Mouse (Mus musculus): Measurements from ENCODE around the gene Tgfbr3. TPM values are rescaled to one million over a fixed set of nuclear protein-coding genes. Genes with fewer than 3 reads are reported as not detected.
A peak's percentile ranks its signal among the peaks of the same experiment; 100 is the strongest.

Gene Tgfbr3
- total RNA-seq, 2 experiments from 2014 or later: 17.1 to 18.3 TPM

DNA sequence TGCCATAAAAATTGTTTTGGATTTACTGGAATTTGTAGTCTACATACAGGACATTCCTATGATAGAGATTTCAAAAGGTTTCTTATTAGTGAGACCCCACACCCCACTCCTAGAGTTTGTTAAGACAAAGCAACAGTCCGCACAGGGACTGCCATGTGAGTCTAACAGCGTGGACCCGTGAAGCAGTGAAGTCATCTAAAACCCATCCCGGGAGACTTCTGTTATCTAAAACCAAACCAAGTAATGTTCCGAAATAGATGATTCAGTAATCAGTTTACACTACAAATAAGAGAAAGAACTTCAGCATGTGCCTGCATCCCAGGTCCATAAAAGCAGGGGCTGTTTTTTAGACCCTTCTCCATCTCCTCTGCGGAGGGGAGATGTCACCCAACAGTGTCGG, 106.7 kb downstream of the Tgfbr3 start:
- no peak for DNase-seq
- intact Hi-C loops (cut with DNase I): no loop called here

DNA sequence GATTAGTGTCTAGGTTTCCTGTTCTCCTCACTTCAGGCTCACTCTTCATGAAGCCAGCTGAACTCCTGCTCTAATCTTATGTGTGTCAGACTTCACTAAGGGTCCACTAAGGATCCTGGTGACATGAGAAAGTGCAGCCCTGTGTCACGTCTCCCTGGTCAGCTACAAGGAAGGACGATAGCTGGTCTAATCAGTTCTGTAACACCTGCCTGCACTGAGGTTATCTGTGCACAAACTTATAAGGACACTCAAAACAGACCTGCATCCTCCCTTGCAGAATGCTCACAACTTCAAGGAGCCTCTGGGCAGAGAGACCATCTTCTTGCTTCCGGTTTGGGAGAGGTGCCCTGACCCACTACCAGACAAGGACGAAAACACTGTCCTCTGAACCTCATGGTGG, 107.6 kb downstream of the Tgfbr3 start:
- DNase-seq: no peak
- intact Hi-C loops (cut with DNase I): no loop called here

DNA sequence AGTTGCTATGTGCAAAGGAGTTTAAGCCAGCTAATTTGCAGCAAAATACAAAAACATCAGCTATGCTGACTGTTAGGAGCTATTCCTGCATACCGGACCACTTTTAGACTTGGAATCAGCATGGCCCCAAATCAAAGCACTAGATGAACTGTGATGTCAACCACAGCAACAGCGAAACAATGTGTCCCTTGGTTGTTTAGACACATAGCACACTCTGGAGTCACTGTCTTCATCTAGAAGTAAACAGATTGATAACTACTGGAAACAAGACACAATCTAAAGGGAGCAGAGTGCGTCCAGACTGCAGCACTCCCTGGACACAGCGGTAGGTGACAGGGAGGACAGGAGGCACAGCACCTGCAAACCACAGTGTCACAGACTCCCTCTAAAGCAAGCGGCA, 110.2 kb downstream of the Tgfbr3 start:
- intact Hi-C loops (cut with DNase I): no loop called here
- no peak for DNase-seq

DNA sequence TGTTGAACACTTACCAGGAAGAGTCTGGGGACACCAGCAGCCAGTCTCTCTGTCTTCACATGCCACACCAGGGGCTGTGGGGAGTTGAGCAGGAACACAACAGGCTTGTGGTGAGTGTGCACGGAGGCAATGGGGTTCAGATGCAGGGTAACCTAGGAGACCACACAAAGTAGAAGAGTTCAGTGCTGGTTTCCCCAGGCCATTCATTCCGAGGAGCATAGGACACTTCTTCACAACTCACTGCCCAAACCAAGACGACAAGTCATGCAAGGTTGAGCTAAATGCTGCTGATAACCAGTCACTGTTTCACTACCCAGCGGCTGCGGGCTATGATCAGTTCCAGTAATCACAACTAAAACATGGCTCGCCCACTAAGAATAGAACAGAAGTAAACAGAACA, 111.6 kb downstream of the Tgfbr3 start:
- no peak for DNase-seq
- intact Hi-C loops (cut with DNase I): no loop called here

DNA sequence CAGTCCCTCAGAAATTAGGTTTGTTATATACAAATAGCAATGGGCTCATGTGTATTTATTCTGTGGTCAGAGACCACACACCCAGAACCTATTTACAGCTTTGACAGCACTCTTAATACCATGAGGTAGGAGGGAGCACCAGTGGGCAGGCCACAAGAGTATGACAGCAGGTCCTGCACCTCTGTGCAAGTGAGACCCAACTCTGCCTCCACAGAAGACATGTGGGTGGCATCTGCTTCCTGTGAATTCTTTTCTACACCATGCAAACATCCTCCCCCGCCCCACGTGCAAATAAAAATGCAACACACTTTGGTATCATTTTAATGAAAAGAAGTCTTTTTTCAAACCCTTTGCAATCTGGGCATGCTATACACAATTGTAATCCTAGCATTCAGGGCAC, 112.2 kb downstream of the Tgfbr3 start:
- no peak for DNase-seq
- intact Hi-C loops (cut with DNase I): no loop called here

DNA sequence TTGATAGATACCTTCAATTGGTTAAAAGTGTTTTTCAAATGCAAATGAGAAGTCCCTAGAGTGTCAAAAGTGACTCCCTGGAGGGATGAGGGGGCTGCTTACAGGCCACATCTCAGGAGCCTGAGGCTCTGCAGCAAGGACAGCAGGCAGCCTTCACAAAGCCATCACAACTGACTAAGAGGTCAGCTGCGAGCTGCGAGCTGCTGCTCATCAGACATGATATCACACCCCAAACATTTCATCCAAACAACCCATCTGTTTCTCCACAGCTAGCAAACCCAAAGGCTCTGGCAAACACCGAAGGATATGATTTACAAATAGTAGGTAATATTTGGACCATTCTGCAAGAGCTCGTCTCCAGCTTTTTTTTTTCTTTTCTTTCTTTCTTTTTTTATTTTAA, 112.6 kb downstream of the Tgfbr3 start:
- no peak for DNase-seq

DNA sequence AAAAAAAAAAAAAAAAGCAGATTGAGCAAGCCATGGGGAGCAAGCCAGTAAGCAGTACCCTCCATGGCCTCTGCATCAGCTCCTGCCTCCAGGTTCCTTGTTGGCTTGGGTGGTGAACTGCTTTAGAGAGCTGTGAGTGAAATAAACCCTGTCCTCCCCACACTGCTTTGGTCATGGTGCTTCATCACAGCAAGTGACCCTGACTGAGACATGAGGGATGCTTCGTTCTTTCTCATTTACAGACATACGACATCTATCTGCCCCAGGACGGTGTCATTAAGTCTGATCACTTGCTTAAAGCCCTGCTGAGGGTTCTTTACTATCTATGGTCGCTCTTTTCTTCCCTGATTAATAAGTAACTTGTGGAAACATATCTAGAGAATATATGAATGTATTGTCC, 113.2 kb downstream of the Tgfbr3 start:
- intact Hi-C loops (cut with DNase I): no loop called here
- DNase-seq: no peak

More for the DNA sequence above, 112.6 kb downstream of the Tgfbr3 start:
- intact Hi-C loops (cut with DNase I): no loop called here

DNA sequence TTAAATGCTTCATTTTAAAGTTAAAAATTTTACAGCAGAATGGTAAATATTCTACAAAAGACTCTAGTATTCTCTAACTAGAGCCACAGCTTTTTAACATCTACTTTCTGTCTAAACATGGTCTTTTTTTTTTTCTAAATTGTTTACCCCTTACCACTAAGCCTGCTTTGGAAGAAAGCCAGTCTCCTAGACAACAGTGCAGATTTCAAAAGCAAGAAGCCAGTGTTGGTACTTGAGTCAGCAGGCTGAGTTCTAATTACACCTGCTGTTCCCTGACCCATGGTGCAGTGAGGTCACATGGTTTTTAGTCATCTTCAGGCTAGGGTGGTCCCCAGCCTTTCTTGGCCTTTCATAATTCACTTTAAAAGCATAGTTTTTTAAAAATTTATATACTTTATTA, 115.2 kb downstream of the Tgfbr3 start:
- DNase-seq: no peak
- intact Hi-C loops (cut with DNase I): no loop called here

DNA sequence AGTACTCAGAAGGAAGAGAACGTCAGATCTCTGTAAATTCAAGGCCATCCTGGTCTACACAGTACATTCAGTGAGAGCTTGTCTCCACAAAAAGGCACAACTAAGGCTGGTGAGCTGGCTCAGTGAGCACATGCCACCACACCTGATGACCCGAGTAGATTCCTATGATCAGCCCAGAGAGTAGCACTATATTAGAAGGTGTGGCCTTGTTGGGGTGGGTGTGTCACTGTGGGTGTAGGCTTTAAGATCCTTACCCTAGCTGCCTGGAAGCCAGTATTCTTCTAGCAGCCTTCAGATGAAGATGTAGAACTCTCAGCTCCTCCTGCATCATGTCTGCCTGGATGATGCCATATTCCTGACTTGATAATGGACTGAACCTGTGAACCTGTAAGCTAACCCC, 115.9 kb downstream of the Tgfbr3 start:
- intact Hi-C loops (cut with DNase I): no loop called here
- DNase-seq: no peak

DNA sequence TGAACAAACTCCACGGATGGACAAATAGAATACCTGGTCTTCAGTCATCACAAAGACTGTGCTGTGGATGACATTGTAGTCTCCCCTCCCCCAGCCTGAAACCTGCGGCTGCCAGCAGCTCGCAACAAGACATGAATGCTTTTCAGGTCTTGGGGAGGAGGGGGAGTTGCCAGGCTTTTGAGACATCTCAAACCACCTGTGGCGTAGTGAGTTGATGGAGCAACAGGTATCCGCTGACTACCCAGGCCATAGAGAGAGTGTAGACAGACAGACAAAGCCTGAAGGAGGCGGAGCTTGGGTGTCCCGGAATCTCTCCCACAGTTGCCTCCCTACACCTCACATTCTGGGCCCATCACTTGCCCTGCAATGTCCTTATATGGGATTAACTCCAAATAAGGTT, 117.6 kb downstream of the Tgfbr3 start:
- intact Hi-C loops (cut with DNase I): no loop called here
- DNase-seq: no peak

DNA sequence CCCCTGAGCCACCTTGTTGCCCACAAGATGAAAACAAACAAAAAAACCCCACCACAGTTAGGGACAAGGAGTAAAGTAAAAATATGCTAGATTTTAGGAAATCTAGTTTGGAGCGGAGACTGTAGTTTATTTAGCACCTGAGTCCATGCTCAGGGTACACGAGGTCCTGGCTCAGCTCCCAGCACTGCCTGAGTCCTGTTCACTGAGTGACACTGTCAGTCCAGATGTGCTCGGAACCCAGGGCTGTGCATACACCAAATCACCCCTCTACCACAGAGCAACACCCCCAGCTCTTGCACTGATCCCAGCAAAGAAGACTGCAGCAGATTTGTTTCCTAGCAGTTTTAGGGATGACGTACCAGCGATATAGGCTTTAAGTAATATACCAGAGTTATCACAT, 119.6 kb downstream of the Tgfbr3 start:
- DNase-seq: no peak
- intact Hi-C loops (cut with DNase I): loop anchor here (5.0 kb wide), 1 partner anchor 118 kb away; the partner anchor contains the start of gene Tgfbr3

DNA sequence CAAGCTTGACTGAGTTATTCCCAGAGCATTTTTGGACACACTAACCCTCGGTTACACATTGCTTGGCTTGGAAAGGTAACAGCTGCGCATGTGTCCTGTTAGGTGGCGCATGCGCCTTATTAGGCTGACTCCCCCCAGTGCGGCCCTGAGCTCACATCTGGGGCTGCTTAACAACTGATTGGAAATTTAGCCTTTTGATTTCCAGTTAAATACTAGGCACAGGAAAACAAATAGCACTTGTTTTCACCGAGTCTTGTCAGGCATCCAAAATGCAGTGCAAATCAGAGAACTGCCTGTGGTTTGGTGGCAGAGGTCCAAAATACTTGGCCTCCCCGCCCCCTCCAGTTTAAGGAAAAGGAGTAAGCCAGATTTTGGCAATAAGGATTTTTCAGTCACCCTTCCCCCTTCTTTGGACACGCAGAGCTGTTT, 121.5 kb downstream of the Tgfbr3 start:
- peak; percentile 64 to 77 for DNase-seq
- intact Hi-C loops (cut with DNase I): loop anchor here (5.0 kb wide), 1 partner anchor 119 kb away; the partner anchor contains the start of gene Tgfbr3

DNA sequence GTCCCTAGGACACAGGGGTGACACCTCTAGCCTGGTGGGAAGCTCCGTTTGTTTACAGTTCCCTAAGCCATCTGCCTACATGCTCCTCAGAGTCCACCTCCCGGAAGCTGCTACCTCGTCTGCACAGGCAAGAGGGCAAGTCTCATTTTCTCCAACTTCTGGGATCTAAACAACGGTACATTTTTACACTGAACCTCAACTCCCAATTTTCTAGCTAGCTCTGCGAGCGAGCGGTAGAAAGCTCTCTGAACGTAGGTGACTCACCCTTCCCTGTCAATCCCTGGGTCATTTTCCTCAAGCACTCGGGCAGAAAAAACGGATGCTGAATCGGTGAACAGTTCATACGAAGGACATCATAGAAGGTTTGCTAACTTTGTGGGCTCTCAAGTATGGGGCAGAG, 122.1 kb downstream of the Tgfbr3 start:
- DNase-seq: no peak
- intact Hi-C loops (cut with DNase I): loop anchor here (5.0 kb wide), 1 partner anchor 120 kb away; the partner anchor contains the start of gene Tgfbr3

DNA sequence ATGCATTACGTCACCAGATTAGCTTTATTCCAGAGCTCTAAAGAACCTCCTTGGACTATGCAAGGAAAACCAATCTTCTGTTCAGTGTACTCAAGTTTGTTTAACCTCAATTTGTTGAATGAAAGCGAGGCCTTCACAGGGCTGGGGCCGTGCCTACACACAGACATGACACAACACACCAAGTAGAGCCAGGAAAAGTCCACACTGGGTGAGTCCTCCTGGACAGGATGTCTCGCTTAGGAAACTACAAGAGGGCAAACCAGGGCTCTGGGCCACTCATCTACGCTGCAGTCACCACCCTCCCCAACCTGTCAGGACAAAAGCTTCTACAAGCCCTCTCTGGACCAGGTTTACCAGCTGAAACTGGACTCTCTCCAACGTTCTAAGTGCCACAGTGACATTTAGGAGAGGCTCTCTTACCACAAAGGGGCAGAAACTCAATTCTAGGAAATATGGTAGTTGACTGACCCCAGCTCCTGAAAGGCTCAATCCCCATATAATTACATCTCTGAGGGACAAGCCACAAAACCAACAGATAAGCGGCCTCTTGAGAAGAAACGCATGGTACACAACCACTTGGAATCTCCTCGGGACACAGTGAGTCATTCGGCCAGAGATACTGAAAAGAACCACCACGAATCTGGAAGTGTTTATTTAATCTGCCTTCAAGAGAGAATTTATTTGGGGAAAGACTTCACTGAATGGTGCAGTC, 122.6 kb downstream of the Tgfbr3 start:
- intact Hi-C loops (cut with DNase I): loop anchor here (5.0 kb wide), 1 partner anchor 120 kb away; the partner anchor contains the start of gene Tgfbr3
- DNase-seq: peak in 1 of 2 experiments; percentile 44

DNA sequence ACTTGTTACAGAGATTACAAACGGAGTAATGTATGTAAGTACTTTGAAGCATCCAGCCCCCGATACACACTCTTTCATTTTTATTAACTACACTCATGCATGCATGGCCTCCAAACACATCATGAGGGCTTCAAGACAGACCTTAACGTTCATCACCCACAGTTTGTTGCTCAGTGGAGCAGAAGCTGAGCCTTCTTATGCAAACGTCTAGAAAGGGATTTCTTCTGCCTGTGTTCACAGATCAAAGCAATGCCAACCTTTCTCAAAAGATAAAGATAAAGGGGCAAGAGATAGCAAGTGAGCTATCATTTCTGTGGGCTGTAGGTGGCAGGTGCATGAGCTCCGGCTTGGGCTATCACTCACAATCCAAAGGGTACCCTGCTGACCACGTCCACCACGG, 123.7 kb downstream of the Tgfbr3 start:
- no peak for DNase-seq
- intact Hi-C loops (cut with DNase I): loop anchor here (5.0 kb wide), 1 partner anchor 122 kb away; the partner anchor contains the start of gene Tgfbr3

DNA sequence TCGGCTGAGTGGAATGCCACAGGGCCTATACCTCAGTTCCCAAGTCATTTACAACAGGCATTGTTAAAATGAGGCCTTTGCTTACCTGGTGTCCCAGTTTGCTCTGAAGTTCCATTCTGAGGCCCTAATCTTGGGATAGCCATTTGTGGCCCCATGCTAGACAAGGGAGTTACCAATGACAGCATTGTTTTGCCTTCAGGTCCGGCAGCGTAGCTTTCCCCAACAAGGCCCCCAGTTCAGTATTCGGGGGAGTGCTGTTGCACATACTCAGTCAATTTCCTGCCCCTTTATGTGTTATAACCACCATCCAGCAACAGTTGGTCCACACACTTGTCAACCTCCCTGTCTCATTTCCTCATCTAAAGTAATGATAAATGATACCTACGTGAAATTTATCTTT, 124.2 kb downstream of the Tgfbr3 start:
- intact Hi-C loops (cut with DNase I): loop anchor here (5.0 kb wide), 1 partner anchor 122 kb away; the partner anchor contains the start of gene Tgfbr3
- no peak for DNase-seq

DNA sequence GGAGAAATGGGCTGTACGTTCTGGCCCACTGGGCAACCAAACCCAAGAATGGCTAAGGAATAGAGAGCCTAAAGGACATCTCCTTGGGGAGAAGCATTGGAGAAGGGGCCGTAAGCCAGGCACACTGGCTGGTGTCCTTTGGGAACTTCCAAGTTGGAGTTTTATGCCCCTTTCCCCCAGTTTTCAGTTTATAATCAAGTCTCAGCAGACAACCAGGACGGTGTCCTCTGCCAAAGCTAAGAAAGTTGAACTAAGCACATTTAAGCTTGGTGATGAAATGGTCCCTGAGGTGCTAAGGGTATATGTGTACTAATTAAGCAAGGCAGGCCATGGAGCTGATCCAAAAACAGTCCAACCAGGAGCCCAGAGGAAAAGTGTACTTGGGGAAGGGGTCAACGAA, 124.6 kb downstream of the Tgfbr3 start:
- no peak for DNase-seq
- intact Hi-C loops (cut with DNase I): loop anchor here (5.0 kb wide), 1 partner anchor 122 kb away; the partner anchor contains the start of gene Tgfbr3

DNA sequence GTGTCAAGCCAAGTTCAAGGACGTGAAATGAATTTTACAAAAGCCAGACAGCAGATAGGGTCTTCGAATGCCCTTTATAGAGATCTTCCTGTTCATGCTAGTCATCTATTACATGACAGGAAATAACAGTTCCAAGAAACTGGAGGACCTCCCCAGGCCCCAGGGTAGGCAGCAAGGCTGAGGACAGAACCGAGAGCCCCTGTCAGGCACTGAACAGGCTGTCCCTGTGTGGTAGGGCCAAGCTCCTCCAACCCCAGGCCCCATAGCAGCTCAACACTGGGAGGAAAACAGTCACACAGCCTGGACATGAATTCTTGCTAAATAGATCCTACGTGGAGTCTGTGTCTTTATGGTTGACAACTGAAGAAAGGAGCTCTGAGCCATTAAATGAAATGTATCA, 125.3 kb downstream of the Tgfbr3 start:
- no peak for DNase-seq
- intact Hi-C loops (cut with DNase I): no loop called here

DNA sequence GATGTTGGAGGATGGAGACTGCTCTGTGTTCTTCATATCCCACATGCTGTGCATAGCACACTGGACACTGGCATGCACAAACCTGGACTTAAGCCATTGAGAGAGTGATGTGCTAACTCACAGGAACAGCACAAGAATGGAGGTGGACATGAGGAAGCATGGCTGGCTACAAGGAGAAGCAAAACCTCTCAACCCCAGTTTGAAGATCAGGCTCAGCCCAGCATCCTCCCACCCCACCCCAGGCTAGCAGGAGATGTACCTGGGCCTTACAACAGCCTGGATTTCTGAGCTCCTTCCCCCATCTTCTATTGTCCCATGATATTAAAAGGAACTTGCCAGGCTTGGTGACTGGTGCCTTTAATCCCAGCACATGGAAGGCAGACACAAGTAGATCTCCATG, 126.1 kb downstream of the Tgfbr3 start:
- intact Hi-C loops (cut with DNase I): no loop called here
- no peak for DNase-seq

DNA sequence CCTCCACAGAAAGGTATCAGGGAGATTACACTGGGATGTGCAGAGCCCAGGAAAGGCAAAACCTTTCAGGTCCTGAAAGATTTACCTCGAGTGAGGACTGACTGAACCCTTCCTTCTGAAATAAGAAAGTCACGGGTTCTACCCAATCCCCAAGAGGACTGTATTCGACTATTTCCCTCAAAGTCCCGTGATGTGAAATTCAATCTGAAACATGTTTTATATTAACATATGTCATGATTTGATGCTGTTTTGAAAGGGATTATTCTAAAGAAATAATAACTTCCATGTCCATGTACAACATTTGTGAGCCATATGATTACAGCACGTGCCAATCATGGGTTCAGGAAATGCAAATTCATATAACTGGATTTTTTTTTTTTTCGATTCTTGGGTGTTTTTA, 126.6 kb downstream of the Tgfbr3 start:
- no peak for DNase-seq
- intact Hi-C loops (cut with DNase I): no loop called here

DNA sequence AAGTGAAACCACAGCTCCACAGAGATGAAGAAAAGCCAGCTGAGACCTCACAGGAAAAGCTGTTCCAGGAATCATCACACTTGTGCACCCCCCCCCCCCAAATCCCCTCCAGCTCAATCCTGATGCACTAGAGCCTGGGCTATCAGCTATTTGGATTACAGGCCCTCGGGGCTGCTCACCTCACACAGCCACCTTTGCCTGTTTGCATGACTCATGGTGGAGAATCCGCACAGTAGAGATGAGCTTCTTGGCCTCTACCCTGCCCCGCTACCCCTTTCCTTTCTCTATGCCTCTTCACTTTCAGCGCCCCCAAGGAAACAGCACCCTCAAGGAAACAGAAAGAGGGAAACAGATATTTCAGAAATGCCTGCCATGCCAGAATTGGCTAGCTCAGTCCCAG, 127.1 kb downstream of the Tgfbr3 start:
- intact Hi-C loops (cut with DNase I): no loop called here
- DNase-seq: no peak
